Mouse (Mus musculus): ENCODE measurements around the gene Hspb8. TPM values are rescaled to one million over a fixed set of nuclear protein-coding genes. Genes with fewer than 3 reads are reported as not detected.

Hspb8 gene
- polyA plus RNA-seq, 1 experiment from 2014 or later: 3.4 TPM

DNA sequence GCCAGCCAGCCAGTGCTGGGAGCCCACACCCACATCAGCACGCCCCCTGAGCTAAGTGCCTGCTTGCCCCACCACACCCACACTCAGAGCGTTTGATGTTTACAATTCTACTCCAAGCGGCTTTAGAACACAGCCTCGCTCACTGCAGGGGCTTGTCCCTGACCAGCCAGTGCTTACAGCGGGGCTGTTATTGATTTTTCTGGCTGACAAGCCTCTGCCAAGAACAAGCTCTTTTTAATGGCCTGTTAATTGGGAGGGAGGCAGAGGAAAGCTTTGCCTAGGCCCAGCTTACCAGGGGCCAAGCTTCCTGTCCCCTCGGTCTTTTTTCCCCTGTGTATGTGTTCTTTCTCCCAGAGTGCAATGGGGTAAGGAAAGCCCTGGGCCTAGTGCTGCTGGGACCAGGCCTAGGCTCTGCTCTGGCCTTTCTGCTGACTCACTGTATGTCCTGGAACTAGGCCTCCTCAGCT lies 1.9 kb downstream of the Hspb8 start:
- Histone ChIP-seq H3K9me3 (ENCODE audit: control insufficient read depth, low read length) (no peaks in the 10 kb centered on the region), H3K4me1 (ENCODE audit: control insufficient read depth, insufficient read depth, low read length) (peaks cover 16% of the 10 kb centered on the region; the same call in 1 of the 2 replicates), H3K4me3 (ENCODE audit: low read depth, low read length) (no peak overlapping the region), H3K27me3 (ENCODE audit: control insufficient read depth, insufficient read depth, low read length) (no peaks in the 10 kb centered on the region), H3K4me2 (ENCODE audit: low read depth, low read length) (no peak overlapping the region), H3K36me3 (ENCODE audit: control insufficient read depth, insufficient read depth, low read length) (no peaks in the 10 kb centered on the region), H3K27ac (ENCODE audit: low read depth, low read length) (0 out of 2 replicates have a peak overlapping the region, but pooled peaks have one; percentile 30), H3K9ac (replicated peaks; ENCODE audit: low read depth, low read length) (no peak overlapping the region)
- ATAC-seq (ENCODE audit: low read depth): no peak
- WGBS: 11% methylated on average over 6 of the region's 6 CpGs

DNA sequence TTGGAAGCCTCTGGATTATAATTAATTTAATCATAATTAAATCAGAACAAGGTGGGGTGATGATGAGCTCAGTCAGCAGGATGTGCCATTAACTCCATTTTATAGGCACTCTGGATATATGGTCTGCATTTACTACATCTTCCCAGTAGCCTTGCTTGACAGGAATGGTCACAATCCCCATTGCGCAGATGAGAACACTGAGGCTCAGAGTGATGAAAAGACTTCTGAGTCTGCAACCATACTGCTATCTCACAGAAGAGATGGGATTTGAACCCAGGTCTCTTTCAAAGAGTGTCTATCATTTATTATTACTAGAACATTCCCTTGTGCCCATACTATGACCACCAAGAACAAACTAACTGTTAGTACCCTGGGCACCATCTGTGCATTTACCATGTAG lies 2.5 kb downstream of the Hspb8 start:
- WGBS: 100% methylated on average over 1 of the region's 1 CpGs
- no peaks in the 10 kb centered on the region for H3K36me3 ChIP-seq (ENCODE audit: control insufficient read depth, insufficient read depth, low read length)
- H3K27me3 ChIP-seq (ENCODE audit: control insufficient read depth, insufficient read depth, low read length): no peaks in the 10 kb centered on the region
- no peak overlapping the region for H3K9ac ChIP-seq (replicated peaks; ENCODE audit: low read depth, low read length)
- no peak for ATAC-seq (ENCODE audit: low read depth)
- H3K4me2 ChIP-seq (ENCODE audit: low read depth, low read length): no peak overlapping the region
- H3K4me3 ChIP-seq (ENCODE audit: low read depth, low read length): no peak overlapping the region
- H3K9me3 ChIP-seq (ENCODE audit: control insufficient read depth, low read length): no peaks in the 10 kb centered on the region
- no peak overlapping the region for H3K27ac ChIP-seq (ENCODE audit: low read depth, low read length)
- peaks cover 16% of the 10 kb centered on the region; the same call in 1 of the 2 replicates for H3K4me1 ChIP-seq (ENCODE audit: control insufficient read depth, insufficient read depth, low read length)

- ATAC-seq (ENCODE audit: low read depth): no peak
- Histone ChIP-seq H3K4me3 (ENCODE audit: low read depth, low read length) (no peak overlapping the region), H3K36me3 (ENCODE audit: control insufficient read depth, insufficient read depth, low read length) (no peaks in the 10 kb centered on the region), H3K4me1 (ENCODE audit: control insufficient read depth, insufficient read depth, low read length) (peaks cover 16% of the 10 kb centered on the region; the same call in 1 of the 2 replicates), H3K9me3 (ENCODE audit: control insufficient read depth, low read length) (no peaks in the 10 kb centered on the region), H3K9ac (replicated peaks; ENCODE audit: low read depth, low read length) (no peak overlapping the region), H3K4me2 (ENCODE audit: low read depth, low read length) (no peak overlapping the region), H3K27ac (ENCODE audit: low read depth, low read length) (no peak overlapping the region), H3K27me3 (ENCODE audit: control insufficient read depth, insufficient read depth, low read length) (no peaks in the 10 kb centered on the region)
- 52% methylated on average over 6 of the region's 6 CpGs for WGBS
Measured at GRCm38 (mm10) chr5:116419322-116420045, 3.2 kb downstream of the Hspb8 start.

GRCm38 (mm10) chr5:116416208-116416607 lies 6.5 kb downstream of the Hspb8 start:
- H3K4me3 ChIP-seq (ENCODE audit: low read depth, low read length): no peak overlapping the region
- H3K27me3 ChIP-seq (ENCODE audit: control insufficient read depth, insufficient read depth, low read length): no peaks in the 10 kb centered on the region
- WGBS: 13% methylated on average over 5 of the region's 5 CpGs
- no peaks in the 10 kb centered on the region for H3K36me3 ChIP-seq (ENCODE audit: control insufficient read depth, insufficient read depth, low read length)
- no peak overlapping the region for H3K4me2 ChIP-seq (ENCODE audit: low read depth, low read length)
- 0 out of 2 replicates have a peak, but pooled peaks cover 6% of the 10 kb centered on the region for H3K4me1 ChIP-seq (ENCODE audit: control insufficient read depth, insufficient read depth, low read length)
- no peak overlapping the region for H3K9ac ChIP-seq (replicated peaks; ENCODE audit: low read depth, low read length)
- no peak overlapping the region for H3K27ac ChIP-seq (ENCODE audit: low read depth, low read length)
- ATAC-seq (ENCODE audit: low read depth): no peak
- no peaks in the 10 kb centered on the region for H3K9me3 ChIP-seq (ENCODE audit: control insufficient read depth, low read length)

GRCm38 (mm10) chr5:116409689-116410590 lies 12.7 kb downstream of the Hspb8 start:
- H3K4me1 ChIP-seq (ENCODE audit: control insufficient read depth, insufficient read depth, low read length): peaks cover 10% of the 10 kb centered on the region; the same call in 1 of the 2 replicates
- ATAC-seq (ENCODE audit: low read depth): no peak
- 3% methylated on average over 14 of the region's 16 CpGs for WGBS
- H3K9ac ChIP-seq (replicated peaks; ENCODE audit: low read depth, low read length): no peak overlapping the region
- 0 out of 2 replicates have a peak overlapping the region, but pooled peaks have one; percentile 12 for H3K4me2 ChIP-seq (ENCODE audit: low read depth, low read length)
- H3K4me3 ChIP-seq (ENCODE audit: low read depth, low read length): no peak overlapping the region
- H3K36me3 ChIP-seq (ENCODE audit: control insufficient read depth, insufficient read depth, low read length): no peaks in the 10 kb centered on the region
- H3K9me3 ChIP-seq (ENCODE audit: control insufficient read depth, low read length): no peaks in the 10 kb centered on the region
- H3K27ac ChIP-seq (ENCODE audit: low read depth, low read length): no peak overlapping the region
- no peaks in the 10 kb centered on the region for H3K27me3 ChIP-seq (ENCODE audit: control insufficient read depth, insufficient read depth, low read length)

DNA sequence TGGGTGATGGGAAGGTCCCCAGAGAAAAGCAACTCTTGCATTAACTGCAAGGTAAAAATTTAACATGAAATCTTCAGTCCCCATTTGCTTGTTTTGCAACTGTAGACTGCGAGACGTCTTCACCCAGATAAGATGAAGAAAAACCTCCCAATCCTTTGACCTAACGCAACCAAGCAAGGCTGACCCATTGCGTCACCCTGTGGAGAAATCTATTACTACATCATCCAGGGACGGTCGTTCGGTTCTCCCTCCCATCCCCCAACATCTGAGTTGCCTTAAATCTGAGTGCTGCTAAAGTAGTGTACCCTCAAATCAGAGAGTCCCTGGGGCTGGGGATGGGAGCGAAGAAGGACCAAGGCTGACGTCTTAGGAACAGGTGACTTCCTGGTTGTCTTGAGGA lies 13.7 kb downstream of the Hspb8 start:
- peaks cover 10% of the 10 kb centered on the region; the same call in 1 of the 2 replicates for H3K4me1 ChIP-seq (ENCODE audit: control insufficient read depth, insufficient read depth, low read length)
- no peak overlapping the region for H3K4me3 ChIP-seq (ENCODE audit: low read depth, low read length)
- H3K36me3 ChIP-seq (ENCODE audit: control insufficient read depth, insufficient read depth, low read length): no peaks in the 10 kb centered on the region
- H3K27ac ChIP-seq (ENCODE audit: low read depth, low read length): no peak overlapping the region
- no peaks in the 10 kb centered on the region for H3K27me3 ChIP-seq (ENCODE audit: control insufficient read depth, insufficient read depth, low read length)
- no peak overlapping the region for H3K4me2 ChIP-seq (ENCODE audit: low read depth, low read length)
- 63% methylated on average over 9 of the region's 9 CpGs for WGBS
- H3K9ac ChIP-seq (replicated peaks; ENCODE audit: low read depth, low read length): no peak overlapping the region
- H3K9me3 ChIP-seq (ENCODE audit: control insufficient read depth, low read length): no peaks in the 10 kb centered on the region
- ATAC-seq (ENCODE audit: low read depth): no peak

DNA sequence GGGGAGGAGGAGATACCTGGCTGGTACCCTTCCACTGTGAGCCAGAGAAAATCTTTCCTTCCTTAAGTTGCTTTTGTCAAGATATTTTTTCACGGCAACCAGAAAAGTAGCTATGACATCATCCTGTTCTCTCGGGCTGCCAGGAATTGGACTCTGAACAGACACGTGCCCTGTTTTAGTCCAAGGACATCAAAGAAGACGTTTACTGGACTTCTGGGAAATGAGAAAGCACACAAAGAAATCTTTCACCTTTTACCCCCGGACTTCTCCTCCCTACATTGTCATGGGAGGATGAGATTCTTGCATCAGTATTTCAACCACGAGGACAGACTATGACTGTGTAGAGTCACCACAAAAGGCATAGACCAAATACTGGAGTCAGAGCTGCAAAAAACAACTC lies 14.7 kb downstream of the Hspb8 start:
- WGBS: 38% methylated on average over 6 of the region's 6 CpGs
- ATAC-seq (ENCODE audit: low read depth): no peak
- no peaks in the 10 kb centered on the region for H3K27me3 ChIP-seq (ENCODE audit: control insufficient read depth, insufficient read depth, low read length)

DNA sequence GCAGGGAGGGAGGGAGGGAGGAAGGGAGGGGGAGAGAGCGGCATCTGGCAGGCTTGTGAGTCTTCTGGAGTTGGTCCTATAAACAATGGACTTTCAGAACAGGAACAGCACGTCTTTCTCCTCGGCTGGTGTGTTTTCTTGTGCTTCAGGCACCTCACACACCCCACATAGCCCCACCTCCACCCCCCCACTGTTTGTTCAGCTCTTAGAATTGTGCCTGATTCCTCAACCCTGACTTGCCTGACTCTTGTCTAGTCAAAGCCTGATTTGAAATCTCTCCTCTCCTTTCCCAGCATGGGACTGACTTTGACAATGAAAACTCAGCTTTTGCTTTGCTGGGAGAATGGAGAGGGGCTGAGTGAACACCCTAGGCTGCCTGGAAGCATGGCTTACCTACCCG lies 15.3 kb downstream of the Hspb8 start:
- no peak overlapping the region for H3K4me3 ChIP-seq (ENCODE audit: low read depth, low read length)
- H3K27ac ChIP-seq (ENCODE audit: low read depth, low read length): no peak overlapping the region
- H3K27me3 ChIP-seq (ENCODE audit: control insufficient read depth, insufficient read depth, low read length): no peaks in the 10 kb centered on the region
- H3K4me1 ChIP-seq (ENCODE audit: control insufficient read depth, insufficient read depth, low read length): peaks cover 10% of the 10 kb centered on the region; the same call in 1 of the 2 replicates
- H3K36me3 ChIP-seq (ENCODE audit: control insufficient read depth, insufficient read depth, low read length): no peaks in the 10 kb centered on the region
- ATAC-seq (ENCODE audit: low read depth): no peak
- WGBS: 30% methylated on average over 4 of the region's 4 CpGs
- no peak overlapping the region for H3K9ac ChIP-seq (replicated peaks; ENCODE audit: low read depth, low read length)
- H3K4me2 ChIP-seq (ENCODE audit: low read depth, low read length): no peak overlapping the region
- no peaks in the 10 kb centered on the region for H3K9me3 ChIP-seq (ENCODE audit: control insufficient read depth, low read length)

More for the DNA sequence above, 14.7 kb downstream of the Hspb8 start:
- Histone ChIP-seq H3K9ac (replicated peaks; ENCODE audit: low read depth, low read length) (no peak overlapping the region), H3K4me3 (ENCODE audit: low read depth, low read length) (no peak overlapping the region), H3K9me3 (ENCODE audit: control insufficient read depth, low read length) (no peaks in the 10 kb centered on the region), H3K4me1 (ENCODE audit: control insufficient read depth, insufficient read depth, low read length) (peaks cover 10% of the 10 kb centered on the region; the same call in 1 of the 2 replicates), H3K4me2 (ENCODE audit: low read depth, low read length) (no peak overlapping the region), H3K36me3 (ENCODE audit: control insufficient read depth, insufficient read depth, low read length) (no peaks in the 10 kb centered on the region), H3K27ac (ENCODE audit: low read depth, low read length) (no peak overlapping the region)

Data from neural tube, embryonic 14.5 days (tissue).